In the genomic region with DNA sequence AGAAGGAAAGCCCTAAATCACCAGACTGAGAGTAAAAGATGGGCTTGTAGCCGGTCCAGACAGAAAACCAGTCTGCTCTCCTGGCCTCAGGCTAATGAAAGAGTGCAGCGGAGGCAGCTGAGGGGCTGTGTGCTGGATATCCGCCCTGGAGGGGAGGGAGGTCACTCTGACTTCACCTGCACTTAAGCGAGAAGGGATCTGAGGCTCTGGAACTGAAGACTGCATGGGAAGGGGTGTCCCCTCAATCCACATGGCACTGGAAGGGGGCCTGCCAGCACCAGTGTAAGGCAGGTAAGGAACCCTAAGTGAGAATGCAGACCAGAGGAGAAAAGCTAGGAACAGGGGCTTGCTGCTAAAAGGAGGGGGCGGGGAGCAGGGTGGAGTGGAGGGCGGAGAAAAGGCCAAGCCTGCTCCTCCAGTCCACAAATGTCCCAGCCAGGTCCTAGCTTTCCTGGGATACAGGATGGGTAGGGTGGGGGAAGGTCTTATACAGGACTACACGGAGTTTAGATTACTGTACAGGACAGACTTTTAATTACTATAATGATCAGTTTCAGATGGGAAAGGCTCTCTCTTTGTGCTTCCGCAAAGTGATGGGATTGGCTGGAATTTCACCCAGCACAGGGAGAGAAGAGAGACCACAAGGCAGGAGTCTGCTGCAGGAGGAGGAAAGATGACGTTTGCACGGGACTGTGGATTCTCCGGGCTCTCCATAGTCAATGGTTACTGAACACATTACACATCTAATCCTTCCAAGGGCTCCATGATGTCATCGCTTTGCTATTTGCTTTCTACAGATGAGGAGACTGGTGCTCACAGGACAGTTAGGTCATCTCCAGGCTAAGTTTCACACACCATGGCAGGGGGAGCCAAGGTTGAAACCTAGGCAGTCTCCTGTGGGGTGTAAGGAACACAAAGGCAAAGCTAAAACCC, we compare ENCODE assay signal across 10 mouse cellular contexts.
DNase-seq lines count a peak whose midpoint lies in the region; ATAC-seq and TF ChIP-seq lines count a peak whose summit lies in the region.
"Had no signal": no experiment of that assay in that cellular context is flagged by ENCODE, and none has a peak within 500 bp of the region (broad histone marks: within the 10 kb centered on the region; RNA-seq: fewer than 3 reads in every experiment).

No protein-coding gene starts in this region.

- H3K36me3 ChIP-seq in kidney, embryonic 16.5 days (ENCODE audit: insufficient read depth, low read length), result no peaks in the 10 kb centered on the region
- no peaks in the 10 kb centered on the region for H3K36me3 ChIP-seq in forebrain, postnatal 0 days (ENCODE audit: insufficient read depth)
- H3K36me3 ChIP-seq in neural tube, embryonic 13.5 days, result no peaks in the 10 kb centered on the region
- H3K36me3 ChIP-seq: G1E had no signal

- DNase-seq in kidney, adult 11 months, result no peak
- peak; percentile 48 for DNase-seq in embryo, embryonic 10 days (ENCODE audit: low spot score)
- no peak for DNase-seq in forebrain, postnatal 0 days
- DNase-seq in natural killer cell, adult 2 months (ENCODE audit: low spot score in 2 of 2), result no peak
- DNase-seq in kidney, postnatal 25 days, result no peak
- DNase-seq: spleen, adult 18-20 months had no signal

- no peak for TF ChIP-seq CTCF in forebrain, postnatal 0 days (IDR thresholded peaks at IDR 0.05; ENCODE audit: low read depth)

- H3K9ac ChIP-seq in kidney, embryonic 16.5 days (replicated peaks; ENCODE audit: low read length), result no peak overlapping the region
- H3K9ac ChIP-seq in forebrain, postnatal 0 days, result no peak overlapping the region
- no peak overlapping the region for H3K9ac ChIP-seq in neural tube, embryonic 13.5 days

- H3K4me1 ChIP-seq in kidney, embryonic 16.5 days (ENCODE audit: insufficient read depth, low read length), result peaks cover 20% of the 10 kb centered on the region
- no peaks in the 10 kb centered on the region for H3K4me1 ChIP-seq in forebrain, postnatal 0 days (ENCODE audit: insufficient read depth)
- peaks cover 9% of the 10 kb centered on the region; the same call in 1 of the 2 replicates for H3K4me1 ChIP-seq in neural tube, embryonic 13.5 days (replicated peaks)

- 43% methylated on average over 12 of the region's 12 CpGs for WGBS in kidney, embryonic 16.5 days
- WGBS in forebrain, postnatal 0 days, result 38% methylated on average over 12 of the region's 12 CpGs
- 28% methylated on average over 12 of the region's 12 CpGs for WGBS in neural tube, embryonic 13.5 days

- no peak overlapping the region for H3K27ac ChIP-seq in kidney, embryonic 16.5 days (ENCODE audit: low read length)
- H3K27ac ChIP-seq in forebrain, postnatal 0 days (ENCODE audit: low read depth, low read length), result no peak overlapping the region
- no peak overlapping the region for H3K27ac ChIP-seq in neural tube, embryonic 13.5 days (replicated peaks)

- no peak overlapping the region for H3K4me2 ChIP-seq in kidney, embryonic 16.5 days (replicated peaks; ENCODE audit: low read depth, low read length)
- H3K4me2 ChIP-seq in forebrain, postnatal 0 days (ENCODE audit: low read depth), result no peak overlapping the region
- no peak overlapping the region for H3K4me2 ChIP-seq in neural tube, embryonic 13.5 days

- ATAC-seq in kidney, embryonic 16.5 days (ENCODE audit: low FRiP score, low TSS enrichment), result peak; percentile 56; the same call in 1 of the 2 replicates
- ATAC-seq in forebrain, postnatal 0 days, result peak; percentile 38; the same call in 1 of the 2 replicates
- ATAC-seq in neural tube, embryonic 13.5 days (ENCODE audit: low read depth), result 0 out of 2 replicates have a peak, but pooled peaks have one; percentile 32
- no peak for ATAC-seq in megakaryocyte progenitor cell, adult 5-6 weeks (replicated peaks; ENCODE audit: poor library complexity)

- no peaks in the 10 kb centered on the region for H3K27me3 ChIP-seq in kidney, embryonic 16.5 days (ENCODE audit: insufficient read depth, low read length)
- no peaks in the 10 kb centered on the region for H3K27me3 ChIP-seq in forebrain, postnatal 0 days (ENCODE audit: insufficient read depth, low read length)
- no peaks in the 10 kb centered on the region for H3K27me3 ChIP-seq in neural tube, embryonic 13.5 days

- no peak overlapping the region for H3K4me3 ChIP-seq in kidney, embryonic 16.5 days (ENCODE audit: low read length)
- H3K4me3 ChIP-seq in forebrain, postnatal 0 days (ENCODE audit: low read depth, low read length), result no peak overlapping the region
- no peak overlapping the region for H3K4me3 ChIP-seq in neural tube, embryonic 13.5 days

- no peaks in the 10 kb centered on the region; the same call in 1 of the 2 replicates for H3K9me3 ChIP-seq in kidney, embryonic 16.5 days (ENCODE audit: low read length)
- no peaks in the 10 kb centered on the region for H3K9me3 ChIP-seq in forebrain, postnatal 0 days (ENCODE audit: low read length)
- H3K9me3 ChIP-seq in neural tube, embryonic 13.5 days, result no peaks in the 10 kb centered on the region
- H3K9me3 ChIP-seq: G1E had no signal
